Mouse (Mus musculus) C2C12 (cell line): ENCODE measurements around the gene Agxt2. TPM values are rescaled to one million over a fixed set of nuclear protein-coding genes. Genes with fewer than 3 reads are reported as not detected.

Source experiments
- H3K27me3 ChIP-seq: one replicate; pipeline ENCODE4 v1.6.1; 2011; ENCODE audit not compliant: control insufficient read depth, insufficient read depth, insufficient read length
- H3K36me3 ChIP-seq: one replicate; pipeline ENCODE4 v1.6.1; 2011; ENCODE audit not compliant: control insufficient read depth, insufficient read depth
- H3K4me3 ChIP-seq: one replicate; pipeline ENCODE4 v1.5.1; 2011; ENCODE audit warnings: mild to moderate bottlenecking, control low read depth; ENCODE audit not compliant: poor library complexity, insufficient read depth, severe bottlenecking
- H3K79me2 ChIP-seq: one replicate; pipeline ENCODE4 v1.6.1; 2011; ENCODE audit not compliant: control insufficient read depth, insufficient read depth
- H3K79me3 ChIP-seq: one replicate; pipeline ENCODE4 v1.6.1; 2011; ENCODE audit warnings: low read depth, control low read depth
- H3ac ChIP-seq: one replicate; pipeline ENCODE3; 2011; ENCODE audit warnings: low read depth; ENCODE audit not compliant: control insufficient read depth, insufficient read length
- CEBPB ChIP-seq: IDR thresholded peaks from one replicate; pipeline ENCODE4 v1.6.1; 2011; ENCODE audit warnings: low read depth, mild to moderate bottlenecking, control low read depth, moderate library complexity
- CTCF ChIP-seq: IDR thresholded peaks from one replicate; pipeline ENCODE4 v1.5.1; 2011; ENCODE audit not compliant: control insufficient read depth, insufficient read depth, insufficient read length
- FOSL1 ChIP-seq: IDR thresholded peaks from one replicate; pipeline ENCODE4 v1.8.0; 2011; ENCODE audit warnings: mild to moderate bottlenecking, low read length; ENCODE audit not compliant: poor library complexity, insufficient read depth, severe bottlenecking
- MAX ChIP-seq: IDR thresholded peaks from one replicate; pipeline ENCODE4 v1.6.1; 2011; ENCODE audit warnings: mild to moderate bottlenecking, control low read depth
- MYOD1 ChIP-seq: IDR thresholded peaks from one replicate; pipeline ENCODE4 v1.6.1; 2011; ENCODE audit warnings: low read depth; ENCODE audit not compliant: control insufficient read depth, insufficient read length
- MYOG ChIP-seq: IDR thresholded peaks from one replicate; pipeline ENCODE4 v1.6.1; 2011; ENCODE audit not compliant: control insufficient read depth, insufficient read length; ENCODE audit errors: extremely low read depth
- USF1 ChIP-seq: IDR thresholded peaks from one replicate; pipeline ENCODE4 v1.6.1; 2011; ENCODE audit warnings: low read depth, mild to moderate bottlenecking, control low read depth, moderate library complexity
- polyA plus RNA-seq: library from polyadenylated mRNA; unstranded; fragments of >200 nt; fragmentation: generic; extraction: Trizol; gene quantifications from one replicate; pipeline ENCODE4 v1.2.1, GENCODE M21; 2012; ENCODE audit warnings: missing spikeins

Gene Agxt2
- polyA plus RNA-seq, 1 experiment: not detected

DNA sequence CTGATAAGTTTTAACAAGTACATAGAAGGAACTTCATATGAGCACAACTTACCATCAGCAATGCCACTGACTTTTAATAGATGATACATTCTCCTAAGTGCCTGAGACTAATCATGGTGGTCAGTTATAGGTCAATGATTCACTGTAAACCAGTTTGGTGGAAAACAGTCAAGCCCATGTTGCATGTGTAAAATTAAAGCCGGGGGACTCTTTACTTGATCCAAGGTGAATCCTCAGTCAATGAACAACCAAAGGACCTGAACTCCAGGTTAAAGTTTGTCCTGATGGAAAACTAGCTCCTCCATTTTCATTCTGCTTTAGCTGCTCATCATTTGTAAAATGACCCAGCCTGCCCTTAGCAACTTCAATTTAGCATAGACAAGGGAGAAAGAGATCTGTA lies 25.8 kb upstream of the Agxt2 start:
- Histone ChIP-seq H3ac (no peak overlapping the region), H3K4me3 (no peak overlapping the region), H3K79me2 (no peaks in the 10 kb centered on the region), H3K79me3 (no peaks in the 10 kb centered on the region), H3K27me3 (no peaks in the 10 kb centered on the region), H3K36me3 (no peaks in the 10 kb centered on the region)
- TF ChIP-seq CEBPB (no peak), MYOG (no peak), MYOD1 (no peak), FOSL1 (no peak)

GRCm38 (mm10) chr15:10338606-10339005 lies 19.7 kb upstream of the Agxt2 start:
- TF ChIP-seq USF1 (no peak), MYOG (no peak), MAX (no peak), MYOD1 (no peak), CEBPB (no peak), FOSL1 (no peak), CTCF (no peak)
- H3K79me2 ChIP-seq: no peaks in the 10 kb centered on the region
- H3ac ChIP-seq: no peak overlapping the region
- no peak overlapping the region for H3K4me3 ChIP-seq
- no peaks in the 10 kb centered on the region for H3K36me3 ChIP-seq
- no peaks in the 10 kb centered on the region for H3K79me3 ChIP-seq
- H3K27me3 ChIP-seq: no peaks in the 10 kb centered on the region

DNA sequence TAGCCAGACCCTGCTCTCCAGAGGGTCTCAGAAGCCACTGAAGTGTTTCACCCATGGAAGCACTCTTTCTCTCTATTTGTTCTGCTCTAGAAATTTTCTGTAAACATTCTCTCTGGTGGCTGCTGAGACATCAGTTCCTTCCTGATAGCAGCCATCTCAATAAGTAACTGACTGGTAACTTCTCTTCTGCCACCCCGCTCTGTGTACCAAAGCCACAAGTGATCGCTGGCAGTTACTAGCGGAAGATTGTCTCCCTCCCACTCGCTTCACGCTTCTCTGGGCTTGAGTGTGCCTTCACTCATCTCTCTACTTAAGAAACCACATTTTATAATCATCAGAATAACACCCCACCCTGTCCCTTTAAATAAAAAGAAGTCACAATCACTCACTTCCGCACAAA lies 11.3 kb upstream of the Agxt2 start:
- TF ChIP-seq FOSL1: no peak
- H3K27me3 ChIP-seq: no peaks in the 10 kb centered on the region
- H3K36me3 ChIP-seq: no peaks in the 10 kb centered on the region
- H3K4me3 ChIP-seq: no peak overlapping the region
- no peaks in the 10 kb centered on the region for H3K79me3 ChIP-seq
- H3K79me2 ChIP-seq: no peaks in the 10 kb centered on the region
- no peak overlapping the region for H3ac ChIP-seq

DNA sequence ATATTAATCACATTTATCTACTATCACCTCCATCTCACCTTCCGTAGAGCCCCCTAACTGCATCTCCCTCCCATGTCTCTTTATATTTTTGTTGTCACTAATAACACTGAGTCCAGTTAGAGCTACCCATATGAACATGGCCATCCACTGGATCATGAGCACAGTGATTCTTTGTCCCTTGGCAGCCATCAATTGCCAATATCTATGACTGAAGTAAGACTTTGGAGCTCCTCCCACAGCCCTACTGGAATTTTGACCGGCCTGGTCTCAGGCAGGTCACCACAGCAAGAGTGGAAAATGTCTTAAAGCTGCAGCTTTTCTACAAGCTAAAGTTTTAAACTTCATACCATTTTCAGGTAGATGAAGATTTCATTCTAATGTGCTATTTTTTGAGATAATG lies 8.0 kb downstream of the Agxt2 start:
- no peak for TF ChIP-seq MYOD1
- TF ChIP-seq CEBPB: no peak
- TF ChIP-seq MAX: no peak
- no peak for TF ChIP-seq MYOG
- TF ChIP-seq USF1: no peak
- TF ChIP-seq FOSL1: no peak
- no peak for TF ChIP-seq CTCF
- no peaks in the 10 kb centered on the region for H3K36me3 ChIP-seq

GRCm38 (mm10) chr15:10375404-10375803 lies 17.1 kb downstream of the Agxt2 start:
- Histone ChIP-seq H3ac (no peak overlapping the region), H3K36me3 (no peaks in the 10 kb centered on the region), H3K79me3 (no peaks in the 10 kb centered on the region), H3K79me2 (no peaks in the 10 kb centered on the region), H3K4me3 (no peak overlapping the region), H3K27me3 (no peaks in the 10 kb centered on the region)
- TF ChIP-seq USF1 (no peak), MYOG (no peak), MAX (no peak), MYOD1 (no peak), CTCF (no peak), FOSL1 (no peak), CEBPB (no peak)

More for the DNA sequence above, 8.0 kb downstream of the Agxt2 start:
- no peaks in the 10 kb centered on the region for H3K79me3 ChIP-seq
- no peak overlapping the region for H3ac ChIP-seq
- H3K79me2 ChIP-seq: no peaks in the 10 kb centered on the region
- H3K4me3 ChIP-seq: no peak overlapping the region
- H3K27me3 ChIP-seq: peaks cover 4% of the 10 kb centered on the region

GRCm38 (mm10) chr15:10378338-10378959 lies 20.1 kb downstream of the Agxt2 start:
- TF ChIP-seq CEBPB: no peak
- no peak for TF ChIP-seq MYOD1
- TF ChIP-seq MYOG: no peak
- no peak for TF ChIP-seq MAX
- no peak for TF ChIP-seq USF1
- TF ChIP-seq FOSL1: no peak
- no peak for TF ChIP-seq CTCF
- H3K36me3 ChIP-seq: no peaks in the 10 kb centered on the region
- H3ac ChIP-seq: no peak overlapping the region
- H3K79me3 ChIP-seq: no peaks in the 10 kb centered on the region
- no peaks in the 10 kb centered on the region for H3K27me3 ChIP-seq
- no peak overlapping the region for H3K4me3 ChIP-seq
- no peaks in the 10 kb centered on the region for H3K79me2 ChIP-seq
